Mouse (Mus musculus) heart, postnatal 36 days (tissue): ENCODE measurements around the gene Col12a1. TPM values are rescaled to one million over a fixed set of nuclear protein-coding genes. Genes with fewer than 3 reads are reported as not detected.
"Not testable (repeated sequence)": the region's sequence is repeated elsewhere in the genome, so short reads cannot be mapped to it uniquely, and the experiment has no call there.

ENCODE experiments used
- DNase-seq, 2 experiments: peaks; one replicate each; pipeline ENCODE4 v3.0.0; 2021 to 2022
- intact Hi-C: fragments of 180-260 bp; cut with DNase I; formaldehyde crosslinking; loops from one replicate; pipeline ENCODE4 v1.15.1; 2025
- total RNA-seq, 2 experiments: library from RNA; stranded (reverse); gene quantifications; 2 replicates each; pipeline ENCODE4 v1.2.3; 2021

Col12a1 gene
- total RNA-seq, 2 experiments from 2014 or later = 0.94 to 0.95 TPM

GRCm38 (mm10) chr9:79714471-79715045 is 4.1 kb downstream of the Col12a1 start:
- intact Hi-C loops = loop anchor here (5.0 to 10.0 kb wide), 2 partner anchors 270 to 347 kb away; no protein-coding TSS in a partner anchor
- DNase-seq = peak; percentile 52 to 70

- no peak for DNase-seq
- intact Hi-C loops = no loop called here
Observed at GRCm38 (mm10) chr9:79689771-79690535, 28.7 kb downstream of the Col12a1 start.

- intact Hi-C loops = no loop called here
- no peak for DNase-seq
Observed at GRCm38 (mm10) chr9:79689342-79689741, 29.3 kb downstream of the Col12a1 start.

- intact Hi-C loops = no loop called here
- no peak for DNase-seq
Observed at GRCm38 (mm10) chr9:79687227-79687626, 31.4 kb downstream of the Col12a1 start.

GRCm38 (mm10) chr9:79686049-79686448 is 32.6 kb downstream of the Col12a1 start:
- intact Hi-C loops = no loop called here

GRCm38 (mm10) chr9:79680453-79681240 is 38.0 kb downstream of the Col12a1 start:
- intact Hi-C loops = no loop called here

More at GRCm38 (mm10) chr9:79686049-79686448, 32.6 kb downstream of the Col12a1 start:
- DNase-seq = no peak

GRCm38 (mm10) chr9:79668806-79669205 is 49.8 kb downstream of the Col12a1 start:
- DNase-seq, intact Hi-C loops: not testable (repeated sequence)

More at GRCm38 (mm10) chr9:79680453-79681240, 38.0 kb downstream of the Col12a1 start:
- peak; percentile 38 to 41 for DNase-seq

- intact Hi-C loops = no loop called here
Observed at GRCm38 (mm10) chr9:79653327-79654150, 65.1 kb downstream of the Col12a1 start.

GRCm38 (mm10) chr9:79648587-79648986 is 70.0 kb downstream of the Col12a1 start:
- intact Hi-C loops = no loop called here
- peak in 1 of 2 experiments; percentile 2 for DNase-seq

More at GRCm38 (mm10) chr9:79653327-79654150, 65.1 kb downstream of the Col12a1 start:
- DNase-seq = no peak

GRCm38 (mm10) chr9:79645757-79646156 is 72.9 kb downstream of the Col12a1 start:
- intact Hi-C loops = no loop called here
- DNase-seq = no peak

- intact Hi-C loops = no loop called here
- no peak for DNase-seq
Observed at GRCm38 (mm10) chr9:79639430-79640090, 79.1 kb downstream of the Col12a1 start.

GRCm38 (mm10) chr9:79637879-79638278 is 80.8 kb downstream of the Col12a1 start:
- no peak for DNase-seq
- intact Hi-C loops = no loop called here

GRCm38 (mm10) chr9:79634076-79634475 is 84.6 kb downstream of the Col12a1 start:
- no peak for DNase-seq
- intact Hi-C loops = no loop called here

GRCm38 (mm10) chr9:79631186-79631585 is 87.4 kb downstream of the Col12a1 start:
- DNase-seq = no peak
- intact Hi-C loops = no loop called here

GRCm38 (mm10) chr9:79618839-79619597 is 99.6 kb downstream of the Col12a1 start:
- DNase-seq = no peak
- intact Hi-C loops = no loop called here

GRCm38 (mm10) chr9:79617336-79617735 is 101.3 kb downstream of the Col12a1 start:
- DNase-seq = peak in 1 of 2 experiments; percentile 2

GRCm38 (mm10) chr9:79616040-79616439 is 102.6 kb downstream of the Col12a1 start:
- intact Hi-C loops = no loop called here
- DNase-seq = no peak

More at GRCm38 (mm10) chr9:79617336-79617735, 101.3 kb downstream of the Col12a1 start:
- intact Hi-C loops = no loop called here

GRCm38 (mm10) chr9:79610286-79610685 is 108.3 kb downstream of the Col12a1 start:
- intact Hi-C loops = no loop called here
- DNase-seq = peak; percentile 18 to 26

GRCm38 (mm10) chr9:79609661-79610060 is 109.0 kb downstream of the Col12a1 start:
- intact Hi-C loops = no loop called here
- DNase-seq = no peak
